Mouse (Mus musculus) olfactory bulb, adult 2 months (tissue): ENCODE measurements around the gene Mrpl24.

ENCODE experiments used
- CTCF ChIP-seq: fragments of 200-500 bp; IDR thresholded peaks from 2 replicates; pipeline ENCODE4 v1.5.1; 2012; ENCODE audit warnings: low read depth, mild to moderate bottlenecking, low read length, moderate library complexity; ENCODE audit not compliant: insufficient read depth
- POLR2A ChIP-seq: fragments of 200-500 bp; IDR thresholded peaks from 2 replicates; pipeline ENCODE4 v1.6.1; 2012; ENCODE audit warnings: mild to moderate bottlenecking, low read depth, low read length, moderate library complexity; ENCODE audit not compliant: insufficient read depth

DNA sequence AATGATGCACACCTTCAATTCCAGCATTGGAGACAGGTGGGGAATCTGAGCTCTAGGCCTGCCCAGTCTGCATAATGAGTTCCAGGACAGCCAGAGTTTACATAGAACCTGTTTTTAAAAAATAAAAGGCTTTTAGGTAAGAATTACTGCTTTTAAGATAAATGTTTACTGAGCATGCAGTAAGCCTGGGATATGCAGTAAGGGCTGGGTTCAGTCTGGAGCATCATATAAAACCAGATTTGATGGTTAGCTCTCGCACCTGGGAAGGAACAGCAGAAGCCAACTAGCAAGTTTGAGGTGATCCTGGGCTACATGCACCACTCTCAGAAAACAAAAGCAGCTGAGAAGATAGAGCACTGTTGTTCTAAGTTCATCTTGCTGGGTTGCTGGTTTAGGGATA is 755 bp upstream of the Mrpl24 start:
- TF ChIP-seq CTCF: no peak
- no peak for TF ChIP-seq POLR2A
